Mouse (Mus musculus) liver, adult 2 months (tissue): ENCODE data around the gene Dnajc6.

Experiments
- CTCF ChIP-seq: fragments of 200-500 bp; IDR thresholded peaks from 2 replicates; pipeline ENCODE4 v1.5.1; 2011; ENCODE audit warnings: low read depth, low read length, control low read depth
- POLR2A ChIP-seq: fragments of 200-500 bp; IDR thresholded peaks from 2 replicates; pipeline ENCODE4 v1.6.1; 2011; ENCODE audit warnings: low read length, control low read depth; ENCODE audit not compliant: insufficient read depth; ENCODE audit errors: extremely low read depth

- TF ChIP-seq CTCF (no peak), POLR2A (no peak)
These were observed 168.3 kb downstream of the Dnajc6 start for GRCm38 (mm10) chr4:101664766-101665165.
